ENCODE assay signal across 8 mouse cellular contexts in the genomic region with DNA sequence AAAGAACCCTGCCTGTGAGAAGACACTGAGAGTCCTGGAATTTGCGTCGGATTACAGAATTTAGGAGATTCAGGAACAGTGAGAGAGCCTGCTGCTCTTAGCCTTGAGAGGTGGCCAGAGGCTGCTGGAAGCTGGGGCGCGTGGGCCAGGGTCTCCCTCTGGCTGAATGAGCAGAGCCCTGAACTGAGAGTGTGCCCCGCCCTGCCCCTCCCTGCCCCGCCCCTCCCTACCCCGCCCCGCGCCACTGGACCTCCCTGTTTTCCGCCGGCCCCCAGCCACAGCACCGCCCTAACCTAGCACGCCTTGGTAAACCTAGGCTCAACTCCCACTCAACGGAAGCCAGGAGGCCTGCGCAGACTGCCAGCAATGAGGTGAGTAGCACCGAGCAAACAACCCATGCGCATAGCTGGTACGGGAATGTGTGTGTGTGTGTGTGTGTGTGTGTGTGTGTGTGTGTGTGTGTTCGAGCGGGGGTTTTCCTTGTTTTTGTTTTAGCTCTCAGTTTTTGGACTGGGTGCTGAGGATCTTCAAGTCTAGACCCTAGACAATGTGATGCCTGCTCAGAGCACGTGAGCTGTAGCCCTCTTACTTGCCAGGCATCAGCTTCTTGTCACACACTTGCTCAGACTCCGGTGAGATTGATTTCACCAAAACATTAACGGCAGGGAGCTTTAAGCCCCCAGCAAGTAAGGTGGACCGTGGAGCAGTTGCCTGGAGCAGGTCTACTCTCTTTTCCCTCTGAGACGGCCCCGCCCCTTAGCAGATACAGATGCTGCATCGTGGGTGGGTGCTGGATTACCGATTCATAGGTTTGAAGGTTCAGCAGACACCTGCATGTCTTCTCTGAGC. TPM values are rescaled to one million over a fixed set of nuclear protein-coding genes. Genes with fewer than 3 reads are reported as not detected.
DNase-seq lines count a peak whose midpoint lies in the region; ATAC-seq and TF ChIP-seq lines count a peak whose summit lies in the region.

TSS of gene Slc9b2 (plus strand) at position 290 of the 849 bp plus-strand sequence.

- ATAC-seq in limb, embryonic 14.5 days (ENCODE audit: low FRiP score, low read depth), result peak; percentile 82
- peak; percentile 66 for ATAC-seq in midbrain, embryonic 12.5 days (ENCODE audit: low FRiP score, low read depth)

- no peaks in the 10 kb centered on the region for H3K36me3 ChIP-seq in limb, embryonic 14.5 days (ENCODE audit: control insufficient read depth, insufficient read depth, low read length)
- no peaks in the 10 kb centered on the region for H3K36me3 ChIP-seq in midbrain, embryonic 12.5 days

- H3K27me3 ChIP-seq in limb, embryonic 14.5 days (ENCODE audit: control insufficient read depth, insufficient read depth, low read length), result no peaks in the 10 kb centered on the region
- peaks cover 24% of the 10 kb centered on the region for H3K27me3 ChIP-seq in midbrain, embryonic 12.5 days

- H3K4me3 ChIP-seq in limb, embryonic 14.5 days (replicated peaks; ENCODE audit: low read length), result peak within 1 kb of the TSS; percentile 33
- H3K4me3 ChIP-seq in midbrain, embryonic 12.5 days, result peak within 1 kb of the TSS; percentile 32

- WGBS in limb, embryonic 14.5 days, result 10% methylated on average over 25 of the region's 28 CpGs
- 9% methylated on average over 28 of the region's 28 CpGs for WGBS in midbrain, embryonic 12.5 days

- no peaks in the 10 kb centered on the region for H3K9me3 ChIP-seq in limb, embryonic 14.5 days (ENCODE audit: control insufficient read depth, low read length)
- no peaks in the 10 kb centered on the region for H3K9me3 ChIP-seq in midbrain, embryonic 12.5 days

- H3K4me1 ChIP-seq in limb, embryonic 14.5 days (ENCODE audit: control insufficient read depth, insufficient read depth, low read length), result peaks cover 4% of the 10 kb centered on the region; the same call in 1 of the 2 replicates
- peaks cover 28% of the 10 kb centered on the region for H3K4me1 ChIP-seq in midbrain, embryonic 12.5 days

- peak within 1 kb of the TSS; percentile 68 for H3K4me2 ChIP-seq in limb, embryonic 14.5 days (replicated peaks; ENCODE audit: low read depth, low read length, severe bottlenecking)
- peak within 1 kb of the TSS; percentile 58 for H3K4me2 ChIP-seq in midbrain, embryonic 12.5 days (replicated peaks)

- TF ChIP-seq POLR2A in limb, embryonic 14.5 days (IDR thresholded peaks at IDR 0.05; ENCODE audit: borderline replicate concordance, extremely low read depth, insufficient read depth, insufficient read length), result 0 out of 2 replicates have a peak, but pooled peaks have one; percentile 33

- H3K9ac ChIP-seq in limb, embryonic 14.5 days (ENCODE audit: low read depth, low read length, severe bottlenecking), result peak within 1 kb of the TSS; percentile 36
- H3K9ac ChIP-seq in midbrain, embryonic 12.5 days (replicated peaks), result peak within 1 kb of the TSS; percentile 21; the same call in 1 of the 2 replicates

- no peak within 1 kb of the TSS for H3K27ac ChIP-seq in limb, embryonic 14.5 days (replicated peaks; ENCODE audit: low read depth, low read length)
- no peak within 1 kb of the TSS for H3K27ac ChIP-seq in midbrain, embryonic 12.5 days (replicated peaks)

- peak; percentile 61 for DNase-seq in adrenal gland, postnatal 14 days
- no peak for DNase-seq in adrenal gland, postnatal 4 days (ENCODE audit: low spot score in 2 of 2)
- peak; percentile 19 for DNase-seq in urinary bladder, postnatal 25 days (ENCODE audit: low spot score)
- DNase-seq in urinary bladder, postnatal 10 days (ENCODE audit: low spot score), result no peak
- peak; percentile 32 for DNase-seq in heart, postnatal 4 days
- DNase-seq in limb, embryonic 14.5 days (ENCODE audit: low spot score), result peak; percentile 47
- DNase-seq in testis, postnatal 10 days (ENCODE audit: low spot score), result peak; percentile 47

RNA-seq across cellular contexts. Expression of gene Slc9b2, which starts in this region (rescaled TPM):
- total RNA-seq in adrenal gland, postnatal 14 days (2021), result 0.85 and 1.4 TPM in 2 replicates
- 1 to 10 TPM; 1.4 to 1.6 TPM for total RNA-seq in adrenal gland, postnatal 4 days (2021)
- total RNA-seq in heart, postnatal 4 days (2021), result 1 to 10 TPM in 1 of 2 experiments, under 1 TPM in 1; 0.41 to 1.5 TPM
- 2.7 and 3.5 TPM in 2 replicates for polyA plus RNA-seq in limb, embryonic 14.5 days (2012; rRNA removed)
- polyA plus RNA-seq in limb, embryonic 14.5 days (2014; fragmentation: Nextera tagmentation; extraction: Ambion mirVana), result 3.3 and 3.8 TPM in 2 replicates
- polyA plus RNA-seq in midbrain, embryonic 12.5 days (2016; fragmentation: Nextera tagmentation; extraction: Ambion mirVana), result 0.98 and 1.3 TPM in 2 replicates

Comparison
In these comparisons a context has a peak if more than half of its experiments do, and no peak if none do; other contexts are left out.
1. DNase-seq: peak in adrenal gland, postnatal 14 days (single experiment), urinary bladder, postnatal 25 days (single experiment), heart, postnatal 4 days (single experiment), limb, embryonic 14.5 days (single experiment) and testis, postnatal 10 days (single experiment); none in adrenal gland, postnatal 4 days (0 of 2) and urinary bladder, postnatal 10 days (single experiment).